Mouse (Mus musculus) stomach, embryonic 16.5 days (tissue): ENCODE measurements around the gene Parm1. TPM values are rescaled to one million over a fixed set of nuclear protein-coding genes. Genes with fewer than 3 reads are reported as not detected.

Experiments used
- ATAC-seq: fragments of 200-750 bp; cut with Nextera tagmentation; 2 replicates; pipeline ENCODE4 v1.8.0; 2017; ENCODE audit warnings: moderate number of reproducible peaks, moderate TSS enrichment; ENCODE audit not compliant: insufficient read depth, low FRiP score
- H3K27ac ChIP-seq: fragments of 300-500 bp; sonication (generic); 2 replicates; pipeline ENCODE4 v1.5.1; 2014; ENCODE audit warnings: low read length
- H3K27me3 ChIP-seq: fragments of 300-500 bp; sonication (generic); 2 replicates; pipeline ENCODE4 v1.6.1; 2014; ENCODE audit warnings: low read length, control low read depth, mixed read lengths; ENCODE audit not compliant: control insufficient read depth, insufficient read depth
- H3K36me3 ChIP-seq: fragments of 300-500 bp; sonication (generic); 2 replicates; pipeline ENCODE4 v1.6.1; 2014; ENCODE audit warnings: low read length; ENCODE audit not compliant: control insufficient read depth, insufficient read depth
- H3K4me1 ChIP-seq: fragments of 300-500 bp; sonication (generic); 2 replicates; pipeline ENCODE4 v1.6.1; 2014; ENCODE audit warnings: low read length, control low read depth, mixed read lengths; ENCODE audit not compliant: control insufficient read depth, insufficient read depth
- H3K4me2 ChIP-seq: fragments of 300-500 bp; sonication (generic); 2 replicates; pipeline ENCODE4 v1.6.1; 2014; ENCODE audit warnings: low read depth, low read length, mixed read lengths
- H3K4me3 ChIP-seq: fragments of 300-500 bp; sonication (generic); replicated peaks from 2 replicates; pipeline ENCODE4 v1.5.1; 2014; ENCODE audit warnings: mild to moderate bottlenecking, low read length
- H3K9ac ChIP-seq: fragments of 300-500 bp; sonication (generic); 2 replicates; pipeline ENCODE4 v1.6.1; 2014; ENCODE audit warnings: low read length
- H3K9me3 ChIP-seq: fragments of 300-500 bp; sonication (generic); replicated peaks from 2 replicates; pipeline ENCODE4 v1.6.1; 2016; ENCODE audit warnings: low read length, control low read depth; ENCODE audit not compliant: control insufficient read depth
- WGBS: fragments of 180-500 bp; shearing (Covaris S2); extraction: QIAGEN DNeasy Blood & Tissue Kit; methylation state at CpG from one replicate; pipeline ENCODE4 v1.1.7; 2014; 5-methylcytosine and 5-hydroxymethylcytosine counted together
- polyA plus RNA-seq: library from polyadenylated mRNA; unstranded; fragments of >200 nt; fragmentation: Nextera tagmentation; extraction: Ambion mirVana; gene quantifications from 2 replicates; pipeline ENCODE4 v1.2.1, GENCODE M21; 2015

Parm1 gene
- polyA plus RNA-seq: 29.4 and 33.1 TPM in 2 replicates

- Histone ChIP-seq H3K36me3 (no peaks in the 10 kb centered on the region), H3K4me1 (peaks cover 12% of the 10 kb centered on the region; the same call in 1 of the 2 replicates), H3K4me2 (peak within 1 kb of the TSS; percentile 74), H3K9me3 (no peaks in the 10 kb centered on the region), H3K27ac (no peak within 1 kb of the TSS), H3K27me3 (no peaks in the 10 kb centered on the region), H3K9ac (peak within 1 kb of the TSS; percentile 77), H3K4me3 (peak within 1 kb of the TSS; percentile 67)
- peak; percentile 97 for ATAC-seq
- under 1% methylated on average over 48 of the region's 48 CpGs for WGBS
Measured at GRCm38 (mm10) chr5:91517480-91518301, at the start of gene Parm1. TSS of gene Parm1 (plus strand) at chr5:91517615.

- H3K9ac ChIP-seq: no peak overlapping the region
- 91% methylated on average over 7 of the region's 7 CpGs for WGBS
- no peaks in the 10 kb centered on the region for H3K36me3 ChIP-seq
- H3K27me3 ChIP-seq: no peaks in the 10 kb centered on the region
- ATAC-seq: no peak
- H3K9me3 ChIP-seq: no peaks in the 10 kb centered on the region
- no peak overlapping the region for H3K4me2 ChIP-seq
- H3K4me3 ChIP-seq: no peak overlapping the region
- H3K27ac ChIP-seq: no peak overlapping the region
- H3K4me1 ChIP-seq: no peaks in the 10 kb centered on the region
Measured at GRCm38 (mm10) chr5:91475241-91475640, 42.2 kb upstream of the Parm1 start.

GRCm38 (mm10) chr5:91476863-91477262 is 40.6 kb upstream of the Parm1 start:
- 83% methylated on average over 7 of the region's 7 CpGs for WGBS

GRCm38 (mm10) chr5:91478673-91479072 is 38.7 kb upstream of the Parm1 start:
- H3K4me1 ChIP-seq: no peaks in the 10 kb centered on the region
- no peak overlapping the region for H3K27ac ChIP-seq
- WGBS: 89% methylated on average over 4 of the region's 4 CpGs
- H3K27me3 ChIP-seq: no peaks in the 10 kb centered on the region
- H3K9ac ChIP-seq: no peak overlapping the region
- no peak for ATAC-seq
- H3K4me3 ChIP-seq: no peak overlapping the region
- no peak overlapping the region for H3K4me2 ChIP-seq
- H3K36me3 ChIP-seq: no peaks in the 10 kb centered on the region
- H3K9me3 ChIP-seq: no peaks in the 10 kb centered on the region

More at GRCm38 (mm10) chr5:91476863-91477262, 40.6 kb upstream of the Parm1 start:
- Histone ChIP-seq H3K27ac (no peak overlapping the region), H3K36me3 (no peaks in the 10 kb centered on the region), H3K4me2 (no peak overlapping the region), H3K4me1 (no peaks in the 10 kb centered on the region), H3K27me3 (no peaks in the 10 kb centered on the region), H3K9ac (no peak overlapping the region), H3K9me3 (no peaks in the 10 kb centered on the region), H3K4me3 (no peak overlapping the region)
- no peak for ATAC-seq

GRCm38 (mm10) chr5:91480129-91480528 is 37.3 kb upstream of the Parm1 start:
- WGBS: 69% methylated on average over 1 of the region's 1 CpGs
- ATAC-seq: no peak
- Histone ChIP-seq H3K36me3 (no peaks in the 10 kb centered on the region), H3K9me3 (no peaks in the 10 kb centered on the region), H3K27ac (no peak overlapping the region), H3K4me3 (no peak overlapping the region), H3K4me1 (no peaks in the 10 kb centered on the region), H3K27me3 (no peaks in the 10 kb centered on the region), H3K4me2 (no peak overlapping the region), H3K9ac (no peak overlapping the region)

GRCm38 (mm10) chr5:91484324-91484723 is 33.1 kb upstream of the Parm1 start:
- Histone ChIP-seq H3K9me3 (no peaks in the 10 kb centered on the region), H3K4me3 (no peak overlapping the region), H3K4me1 (no peaks in the 10 kb centered on the region), H3K4me2 (no peak overlapping the region), H3K36me3 (no peaks in the 10 kb centered on the region), H3K27me3 (no peaks in the 10 kb centered on the region), H3K27ac (no peak overlapping the region), H3K9ac (no peak overlapping the region)
- ATAC-seq: no peak
- WGBS: 71% methylated on average over 1 of the region's 1 CpGs

- Histone ChIP-seq H3K9me3 (no peaks in the 10 kb centered on the region), H3K4me1 (no peaks in the 10 kb centered on the region), H3K4me3 (no peak overlapping the region), H3K27ac (no peak overlapping the region), H3K36me3 (no peaks in the 10 kb centered on the region), H3K9ac (no peak overlapping the region), H3K27me3 (no peaks in the 10 kb centered on the region), H3K4me2 (no peak overlapping the region)
- WGBS: 45% methylated on average over 5 of the region's 5 CpGs
- ATAC-seq: no peak
Measured at GRCm38 (mm10) chr5:91494456-91494855, 23.0 kb upstream of the Parm1 start.

GRCm38 (mm10) chr5:91501361-91501760 is 16.1 kb upstream of the Parm1 start:
- H3K36me3 ChIP-seq: no peaks in the 10 kb centered on the region
- H3K9me3 ChIP-seq: peaks cover under 1% of the 10 kb centered on the region; the same call in 1 of the 2 replicates
- no peak overlapping the region for H3K4me2 ChIP-seq
- H3K27me3 ChIP-seq: no peaks in the 10 kb centered on the region
- no peak overlapping the region for H3K4me3 ChIP-seq
- no peak for ATAC-seq
- no peak overlapping the region for H3K9ac ChIP-seq
- no peaks in the 10 kb centered on the region for H3K4me1 ChIP-seq
- 55% methylated on average over 1 of the region's 1 CpGs for WGBS
- no peak overlapping the region for H3K27ac ChIP-seq

- Histone ChIP-seq H3K4me1 (no peaks in the 10 kb centered on the region), H3K4me3 (no peak overlapping the region), H3K9me3 (peaks cover 3% of the 10 kb centered on the region; the same call in 1 of the 2 replicates), H3K9ac (no peak overlapping the region), H3K36me3 (no peaks in the 10 kb centered on the region), H3K4me2 (no peak overlapping the region), H3K27me3 (no peaks in the 10 kb centered on the region), H3K27ac (no peak overlapping the region)
- ATAC-seq: no peak
- WGBS: 88% methylated on average over 2 of the region's 2 CpGs
Measured at GRCm38 (mm10) chr5:91502366-91502765, 15.0 kb upstream of the Parm1 start.
